Mouse (Mus musculus) liver, embryonic 14.5 days (tissue): Measurements from ENCODE around the gene Olfr553.

Experiments
- CTCF ChIP-seq: IDR thresholded peaks from 2 replicates; pipeline ENCODE4 v1.5.1; 2016; ENCODE audit warnings: antibody characterized with exemption, low read depth, control low read depth
- EP300 ChIP-seq: IDR thresholded peaks from 2 replicates; pipeline ENCODE4 v1.6.1; 2016; ENCODE audit warnings: antibody characterized with exemption, low read depth

GRCm38 (mm10) chr7:102591786-102592185, 26.2 kb downstream of the Olfr553 start, which contains the start of gene Olfr551:
- no peak for TF ChIP-seq CTCF
- TF ChIP-seq EP300: no peak
